Comparison of ENCODE assay signal across 9 mouse cellular contexts in genomic region chr17:23661526-23661925, GRCm38 (mm10). TPM values are rescaled to one million over a fixed set of nuclear protein-coding genes. Genes with fewer than 3 reads are reported as not detected.
DNase-seq lines count a peak whose midpoint lies in the region; ATAC-seq and TF ChIP-seq lines count a peak whose summit lies in the region.
"Had no signal": no experiment of that assay in that cellular context is flagged by ENCODE, and none has a peak within 500 bp of the region (broad histone marks: within the 10 kb centered on the region; RNA-seq: fewer than 3 reads in every experiment).

No protein-coding gene starts in this region.

- DNase-seq in cerebellum, adult 9-10 months: peak; percentile 21
- no peak for DNase-seq in cerebellum, postnatal 36 days
- DNase-seq in lung, adult 2 months: no peak
- DNase-seq in lung, postnatal 25 days (ENCODE audit: low spot score): no peak
- peak; percentile 47 for DNase-seq in limb, embryonic 11.5 days (ENCODE audit: low spot score)
- no peak for DNase-seq in left cerebral cortex, adult 8-10 months (ENCODE audit: low spot score in 2 of 2)
- no peak for DNase-seq in adipocyte (ENCODE audit: low spot score)
- DNase-seq: heart, postnatal 36 days had no signal

- H3K27me3 ChIP-seq in limb, embryonic 11.5 days (ENCODE audit: control insufficient read depth, insufficient read depth, low read length): peaks cover 22% of the 10 kb centered on the region
- no peaks in the 10 kb centered on the region for H3K27me3 ChIP-seq in testis, adult 2 months (ENCODE audit: control insufficient read depth, insufficient read depth, low read length)

- no peak overlapping the region for H3K9ac ChIP-seq in limb, embryonic 11.5 days (ENCODE audit: low read length)

- H3K4me3 ChIP-seq in lung, adult 2 months (replicated peaks; ENCODE audit: extremely low read depth, low read depth, low read length): no peak overlapping the region
- no peak overlapping the region for H3K4me3 ChIP-seq in limb, embryonic 11.5 days (ENCODE audit: low read depth, low read length)
- H3K4me3 ChIP-seq in testis, adult 2 months (ENCODE audit: control insufficient read depth, low read depth, low read length): no peak overlapping the region

- no peak for TF ChIP-seq POLR2A in lung, adult 2 months (IDR thresholded peaks at IDR 0.05; ENCODE audit: borderline replicate concordance, extremely low read depth, low read depth, low read length)
- TF ChIP-seq POLR2A in testis, adult 2 months (IDR thresholded peaks at IDR 0.05; ENCODE audit: control insufficient read depth, low read depth, low read length): no peak

- H3K4me1 ChIP-seq in lung, adult 2 months (ENCODE audit: control insufficient read depth, insufficient read depth, low read length): peaks cover 2% of the 10 kb centered on the region; the same call in 1 of the 2 replicates
- H3K4me1 ChIP-seq in limb, embryonic 11.5 days (ENCODE audit: control insufficient read depth, insufficient read depth, low read length): no peaks in the 10 kb centered on the region
- peaks cover 26% of the 10 kb centered on the region for H3K4me1 ChIP-seq in testis, adult 2 months (ENCODE audit: control insufficient read depth, insufficient read depth, low read length)

- no peak for ATAC-seq in limb, embryonic 11.5 days (ENCODE audit: insufficient number of reproducible peaks, low FRiP score, low TSS enrichment, low read depth)

- H3K9me3 ChIP-seq in limb, embryonic 11.5 days (ENCODE audit: control insufficient read depth, low read length): no peaks in the 10 kb centered on the region

- TF ChIP-seq CTCF in lung, adult 2 months (IDR thresholded peaks at IDR 0.05; ENCODE audit: insufficient read depth, low read length): peak; percentile 32; the same call in 1 of the 2 replicates
- peak; percentile 51 for TF ChIP-seq CTCF in testis, adult 2 months (IDR thresholded peaks at IDR 0.05; ENCODE audit: control insufficient read depth, insufficient read depth, insufficient replicate concordance, low read depth, low read length)

- H3K4me2 ChIP-seq in limb, embryonic 11.5 days (ENCODE audit: low read depth, severe bottlenecking): no peak overlapping the region

- 3% methylated on average over 9 of the region's 9 CpGs for WGBS in lung, adult 2 months
- WGBS in limb, embryonic 11.5 days: 4% methylated on average over 9 of the region's 9 CpGs

- peaks cover under 1% of the 10 kb centered on the region; the same call in 1 of the 2 replicates for H3K36me3 ChIP-seq in limb, embryonic 11.5 days (ENCODE audit: control insufficient read depth, insufficient read depth, low read length)
- no peaks in the 10 kb centered on the region for H3K36me3 ChIP-seq in testis, adult 2 months (ENCODE audit: control insufficient read depth, insufficient read depth, low read length)

- no peak overlapping the region for H3K27ac ChIP-seq in limb, embryonic 11.5 days (replicated peaks; ENCODE audit: low read depth, low read length)
- no peak overlapping the region for H3K27ac ChIP-seq in testis, adult 2 months (ENCODE audit: control insufficient read depth, insufficient read depth, low read depth, low read length)

RNA-seq across cellular contexts. Expression of gene Bicdl2, which starts 1.2 kb away (rescaled TPM):
- 4.0 and 6.8 TPM in 2 replicates for polyA plus RNA-seq in lung, adult 2 months (2012; rRNA removed)
- polyA plus RNA-seq in limb, embryonic 11.5 days (2014; fragmentation: Nextera tagmentation; extraction: Ambion mirVana): 0.91 and 1.3 TPM in 2 replicates
- 1.0 and 1.5 TPM in 2 replicates for polyA plus RNA-seq in testis, adult 2 months (2012; rRNA removed)
- total RNA-seq in left cerebral cortex, adult 8-10 months (2022): not detected
- total RNA-seq: heart, postnatal 36 days had no signal

RNA-seq across cellular contexts. Expression of gene Hcfc1r1, which starts 11.9 kb away (rescaled TPM):
- polyA plus RNA-seq in lung, adult 2 months (2012; rRNA removed): 284 and 321 TPM in 2 replicates
- polyA plus RNA-seq in limb, embryonic 11.5 days (2014; fragmentation: Nextera tagmentation; extraction: Ambion mirVana): 45.5 and 53.0 TPM in 2 replicates
- polyA plus RNA-seq in testis, adult 2 months (2012; rRNA removed): 54.9 and 64.9 TPM in 2 replicates
- total RNA-seq in left cerebral cortex, adult 8-10 months (2022): 100 to 1,000 TPM; 128 to 137 (median 134) TPM

RNA-seq across cellular contexts. Expression of gene Thoc6, which starts 12.2 kb away (rescaled TPM):
- polyA plus RNA-seq in lung, adult 2 months (2012; rRNA removed): 18.1 and 20.6 TPM in 2 replicates
- 54.8 and 58.1 TPM in 2 replicates for polyA plus RNA-seq in limb, embryonic 11.5 days (2014; fragmentation: Nextera tagmentation; extraction: Ambion mirVana)
- polyA plus RNA-seq in testis, adult 2 months (2012; rRNA removed): 9.8 and 9.9 TPM in 2 replicates
- 1 to 10 TPM; 5.9 to 8.2 (median 6.9) TPM for total RNA-seq in left cerebral cortex, adult 8-10 months (2022)

RNA-seq across cellular contexts. Expression of gene Tnfrsf12a, which starts 15.7 kb away (rescaled TPM):
- 32.4 and 39.7 TPM in 2 replicates for polyA plus RNA-seq in lung, adult 2 months (2012; rRNA removed)
- 4.3 and 5.0 TPM in 2 replicates for polyA plus RNA-seq in limb, embryonic 11.5 days (2014; fragmentation: Nextera tagmentation; extraction: Ambion mirVana)
- 1.2 and 1.7 TPM in 2 replicates for polyA plus RNA-seq in testis, adult 2 months (2012; rRNA removed)
- total RNA-seq in left cerebral cortex, adult 8-10 months (2022): 1 to 10 TPM; 4.9 to 9.2 (median 7.0) TPM

RNA-seq across cellular contexts. Expression of gene Mmp25, which starts 16.4 kb away (rescaled TPM):
- polyA plus RNA-seq in lung, adult 2 months (2012; rRNA removed): 0.70 and 1.0 TPM in 2 replicates
- polyA plus RNA-seq in limb, embryonic 11.5 days (2014; fragmentation: Nextera tagmentation; extraction: Ambion mirVana): 0.45 and 0.63 TPM in 2 replicates
- 0.35 and 0.36 TPM in 2 replicates for polyA plus RNA-seq in testis, adult 2 months (2012; rRNA removed)
- total RNA-seq in left cerebral cortex, adult 8-10 months (2022): under 1 TPM in 3 of 4 experiments, not detected in 1; 0.16 to 0.20 (median 0.19) TPM

Comparison
In these comparisons a context has a peak if more than half of its experiments do, and no peak if none do; other contexts are left out.
1. DNase-seq: peak in cerebellum, adult 9-10 months (single experiment) and limb, embryonic 11.5 days (single experiment); none in cerebellum, postnatal 36 days (0 of 2), lung, adult 2 months (single experiment), lung, postnatal 25 days (single experiment), left cerebral cortex, adult 8-10 months (0 of 2) and adipocyte (single experiment).